Mouse (Mus musculus) midbrain, embryonic 13.5 days (tissue): ENCODE measurements at regions not wholly inside any gene's neighbourhood (a gene's known extent, or its start where the extent isn't known, plus 50 kb on each side); places are given as distances from the start of the nearest gene placed in this dataset.

Source experiments
- ATAC-seq: fragments of 200-750 bp; cut with Nextera tagmentation; 2 replicates; pipeline ENCODE4 v1.8.0; 2017; ENCODE audit warnings: mild to moderate bottlenecking, moderate TSS enrichment, moderate library complexity
- H3K27ac ChIP-seq: fragments of 300-500 bp; sonication (generic); 2 replicates; pipeline ENCODE4 v1.5.1; 2015; ENCODE audit warnings: inconsistent platforms, mild to moderate bottlenecking, moderate library complexity
- H3K27me3 ChIP-seq: fragments of 300-500 bp; sonication (generic); 2 replicates; pipeline ENCODE4 v1.6.1; 2015; ENCODE audit warnings: mild to moderate bottlenecking, inconsistent platforms
- H3K36me3 ChIP-seq: fragments of 300-500 bp; sonication (generic); 2 replicates; pipeline ENCODE4 v1.6.1; 2015; ENCODE audit warnings: mild to moderate bottlenecking, inconsistent platforms
- H3K4me1 ChIP-seq: fragments of 300-500 bp; sonication (generic); replicated peaks from 2 replicates; pipeline ENCODE4 v1.6.1; 2015; ENCODE audit warnings: inconsistent platforms
- H3K4me2 ChIP-seq: fragments of 300-500 bp; sonication (generic); replicated peaks from 2 replicates; pipeline ENCODE4 v1.6.1; 2015; ENCODE audit warnings: moderate library complexity, mild to moderate bottlenecking, inconsistent platforms
- H3K4me3 ChIP-seq: fragments of 300-500 bp; sonication (generic); replicated peaks from 2 replicates; pipeline ENCODE4 v1.5.1; 2015; ENCODE audit warnings: mild to moderate bottlenecking, inconsistent platforms
- H3K9ac ChIP-seq: fragments of 300-500 bp; sonication (generic); replicated peaks from 2 replicates; pipeline ENCODE4 v1.6.1; 2015; ENCODE audit warnings: mild to moderate bottlenecking, inconsistent platforms
- H3K9me3 ChIP-seq: fragments of 300-500 bp; sonication (generic); 2 replicates; pipeline ENCODE4 v1.6.1; 2016; ENCODE audit warnings: mild to moderate bottlenecking, inconsistent platforms
- WGBS: fragments of 180-500 bp; shearing (Covaris S2); methylation state at CpG from one replicate; pipeline ENCODE4 v1.1.7; 2015; 5-methylcytosine and 5-hydroxymethylcytosine counted together

GRCm38 (mm10) chr13:116707621-116708455 is 317.5 kb downstream of the Parp8 start:
- H3K27me3 ChIP-seq, result peaks cover 87% of the 10 kb centered on the region
- H3K4me2 ChIP-seq, result peak overlapping the region; percentile 34
- peak overlapping the region; percentile 49 for H3K27ac ChIP-seq
- no peak overlapping the region for H3K9ac ChIP-seq
- H3K9me3 ChIP-seq, result no peaks in the 10 kb centered on the region
- H3K4me1 ChIP-seq, result peaks cover 42% of the 10 kb centered on the region
- ATAC-seq, result no peak
- H3K4me3 ChIP-seq, result peak overlapping the region; percentile 1
- H3K36me3 ChIP-seq, result no peaks in the 10 kb centered on the region
- WGBS, result 1% methylated on average over 20 of the region's 20 CpGs

- H3K4me2 ChIP-seq, result peak overlapping the region; percentile 34
- peaks cover 38% of the 10 kb centered on the region for H3K4me1 ChIP-seq
- 0 out of 2 replicates have a peak overlapping the region, but pooled peaks have one; percentile 49 for H3K27ac ChIP-seq
- no peak overlapping the region for H3K9ac ChIP-seq
- 1% methylated on average over 18 of the region's 18 CpGs for WGBS
- no peak overlapping the region; the same call in 1 of the 2 replicates for H3K4me3 ChIP-seq
- no peaks in the 10 kb centered on the region for H3K36me3 ChIP-seq
- ATAC-seq, result peak; percentile 24; the same call in 1 of the 2 replicates
- peaks cover 82% of the 10 kb centered on the region for H3K27me3 ChIP-seq
- no peaks in the 10 kb centered on the region for H3K9me3 ChIP-seq
Observed at GRCm38 (mm10) chr13:116706401-116707330, 318.7 kb downstream of the Parp8 start.

GRCm38 (mm10) chr13:116705611-116706386 is 319.5 kb downstream of the Parp8 start:
- Histone ChIP-seq H3K4me2 (peak overlapping the region; percentile 56), H3K9ac (peak overlapping the region; percentile 29), H3K27me3 (peaks cover 80% of the 10 kb centered on the region), H3K36me3 (no peaks in the 10 kb centered on the region), H3K4me3 (peak overlapping the region; percentile 33), H3K4me1 (peaks cover 30% of the 10 kb centered on the region), H3K9me3 (no peaks in the 10 kb centered on the region), H3K27ac (peak overlapping the region; percentile 35; the same call in 1 of the 2 replicates)
- ATAC-seq, result peak; percentile 49
- WGBS, result under 1% methylated on average over 39 of the region's 39 CpGs

GRCm38 (mm10) chr13:116688714-116689113 is 336.6 kb downstream of the Parp8 start:
- Histone ChIP-seq H3K4me1 (no peaks in the 10 kb centered on the region), H3K9ac (no peak overlapping the region), H3K9me3 (peaks cover 5% of the 10 kb centered on the region; the same call in 1 of the 2 replicates), H3K27ac (no peak overlapping the region), H3K4me3 (no peak overlapping the region), H3K4me2 (no peak overlapping the region), H3K27me3 (no peaks in the 10 kb centered on the region), H3K36me3 (no peaks in the 10 kb centered on the region)
- ATAC-seq, result no peak
